Mouse (Mus musculus) cortical plate, adult 2 months (tissue): ENCODE measurements around the gene Dnm1.

Experiments
- CTCF ChIP-seq: fragments of 200-500 bp; IDR thresholded peaks from 2 replicates; pipeline ENCODE4 v1.5.1; 2011; ENCODE audit warnings: mild to moderate bottlenecking, control low read depth, low read length; ENCODE audit not compliant: insufficient read depth; ENCODE audit errors: extremely low read depth
- POLR2A ChIP-seq: fragments of 200-500 bp; IDR thresholded peaks from 2 replicates; pipeline ENCODE4 v1.6.1; 2011; ENCODE audit warnings: mild to moderate bottlenecking, low read length, control low read depth; ENCODE audit not compliant: insufficient read depth; ENCODE audit errors: extremely low read depth

DNA sequence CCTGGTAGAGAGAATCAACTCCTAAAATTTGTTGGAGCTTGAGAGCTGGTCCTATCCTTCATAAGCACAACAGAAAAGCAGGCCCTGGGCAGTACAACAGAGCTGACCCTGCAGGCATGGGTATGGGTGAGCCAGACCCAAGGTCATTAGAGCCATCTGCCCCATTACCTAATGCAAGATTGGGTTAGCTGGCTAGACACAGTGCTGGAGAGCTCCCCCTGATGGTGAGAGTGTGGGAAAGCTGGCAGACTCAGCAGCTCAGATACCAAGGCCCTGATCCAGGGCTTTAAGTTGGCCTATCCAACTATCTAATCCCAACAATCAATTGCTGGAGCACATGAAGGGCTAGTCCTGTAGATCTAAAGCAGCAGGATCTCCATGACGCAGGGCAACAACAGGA lies 70.4 kb downstream of the Dnm1 start:
- no peak for TF ChIP-seq POLR2A
- peak; percentile 74 for TF ChIP-seq CTCF
